In the genomic region with DNA sequence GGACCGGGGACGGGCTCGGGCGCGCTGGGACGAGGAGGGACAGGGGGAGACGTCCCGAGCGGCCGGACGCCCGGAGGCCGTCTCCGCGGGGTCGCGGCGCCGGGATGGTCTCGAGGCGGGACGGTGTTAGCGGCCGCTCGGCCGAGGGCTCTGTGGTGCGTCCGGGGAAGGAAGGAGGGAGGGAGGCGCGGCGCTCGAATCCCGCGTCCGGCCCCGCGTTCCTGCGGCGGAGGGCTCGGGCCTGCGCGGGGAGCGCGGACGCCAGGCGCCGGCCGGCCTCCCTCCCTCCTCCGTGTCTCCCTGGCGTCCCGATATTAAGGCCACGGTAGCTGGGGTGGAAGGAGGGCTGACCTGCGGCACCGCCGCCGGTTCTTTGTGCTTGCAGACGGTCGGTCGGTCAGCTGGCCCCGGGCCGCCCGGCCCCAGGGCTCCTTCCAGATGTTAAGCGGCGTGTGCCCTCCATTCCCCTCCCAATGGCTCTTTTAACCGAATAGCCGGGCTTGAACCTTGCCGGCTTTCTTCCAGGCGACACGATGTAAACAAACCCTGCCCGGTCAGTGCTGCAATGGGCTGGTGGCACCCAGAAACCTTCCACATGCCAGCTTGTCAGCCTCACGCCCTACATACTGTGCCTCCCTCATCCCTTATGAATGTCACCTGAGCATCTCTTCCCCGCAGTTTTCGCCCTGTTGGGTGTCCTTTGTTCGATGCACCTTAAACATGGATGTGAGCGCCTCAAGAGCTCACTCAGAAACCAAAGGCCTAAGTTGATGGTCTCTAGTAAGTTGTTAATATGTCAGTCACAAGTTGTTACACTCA, we compare ENCODE assay signal across 7 mouse cellular contexts. TPM values are rescaled to one million over a fixed set of nuclear protein-coding genes. Genes with fewer than 3 reads are reported as not detected.
DNase-seq lines count a peak whose midpoint lies in the region; ATAC-seq and TF ChIP-seq lines count a peak whose summit lies in the region.

No protein-coding gene starts in this region.

- CTCF ChIA-PET in Patski (lab: Charles Lee) = interaction anchor here (0.8 to 2.8 kb wide), 4 partner anchors 14 to 201 kb away, joined by 3 to 5 read pairs (median 3); no protein-coding TSS in a partner anchor

- POLR2A ChIA-PET in Patski (lab: Charles Lee) = interaction anchor here (0.6 to 1.1 kb wide), 6 partner anchors 8 to 230 kb away, joined by 3 to 4 read pairs (median 3); no protein-coding TSS in a partner anchor

- peak overlapping the region; percentile 99 for H3K9ac ChIP-seq in embryonic facial prominence, embryonic 13.5 days
- H3K9ac ChIP-seq in heart, embryonic 11.5 days (ENCODE audit: low read depth, low read length) = peak overlapping the region; percentile 97
- H3K9ac ChIP-seq in neural tube, embryonic 13.5 days = peak overlapping the region; percentile 92

- no peaks in the 10 kb centered on the region for H3K9me3 ChIP-seq in embryonic facial prominence, embryonic 13.5 days
- H3K9me3 ChIP-seq in heart, embryonic 11.5 days (replicated peaks; ENCODE audit: control insufficient read depth, low read length) = no peaks in the 10 kb centered on the region
- H3K9me3 ChIP-seq in neural tube, embryonic 13.5 days = no peaks in the 10 kb centered on the region

- H3K27me3 ChIP-seq in Patski = no peaks in the 10 kb centered on the region
- H3K27me3 ChIP-seq in embryonic facial prominence, embryonic 13.5 days = no peaks in the 10 kb centered on the region
- H3K27me3 ChIP-seq in heart, embryonic 11.5 days (ENCODE audit: control insufficient read depth, insufficient read depth, low read length) = no peaks in the 10 kb centered on the region
- H3K27me3 ChIP-seq in neural tube, embryonic 13.5 days = no peaks in the 10 kb centered on the region

- peak overlapping the region; percentile 69 for H3K4me2 ChIP-seq in embryonic facial prominence, embryonic 13.5 days
- peak overlapping the region; percentile 81 for H3K4me2 ChIP-seq in heart, embryonic 11.5 days
- peak overlapping the region; percentile 76 for H3K4me2 ChIP-seq in neural tube, embryonic 13.5 days

- in situ Hi-C loops in Patski (cut with MboI; ENCODE audit: low pct_unique_long_range_greater_than_20kb) = loop anchor here (10.0 kb wide), 1 partner anchor 189 kb away; a partner anchor contains a TSS

- H3K36me3 ChIP-seq in embryonic facial prominence, embryonic 13.5 days = no peaks in the 10 kb centered on the region
- no peaks in the 10 kb centered on the region for H3K36me3 ChIP-seq in heart, embryonic 11.5 days (ENCODE audit: control insufficient read depth, insufficient read depth, low read length)
- H3K36me3 ChIP-seq in neural tube, embryonic 13.5 days = no peaks in the 10 kb centered on the region

- H3K4me3 ChIP-seq in embryonic facial prominence, embryonic 13.5 days = peak overlapping the region; percentile 98
- peak overlapping the region; percentile 96 for H3K4me3 ChIP-seq in heart, embryonic 11.5 days (ENCODE audit: low read depth, low read length)
- H3K4me3 ChIP-seq in neural tube, embryonic 13.5 days = peak overlapping the region; percentile 83

- peak overlapping the region; percentile 96 for H3K27ac ChIP-seq in embryonic facial prominence, embryonic 13.5 days
- peak overlapping the region; percentile 88 for H3K27ac ChIP-seq in heart, embryonic 11.5 days (ENCODE audit: low read depth, low read length)
- peak overlapping the region; percentile 95 for H3K27ac ChIP-seq in neural tube, embryonic 13.5 days (replicated peaks)

- peak; percentile 49 for ATAC-seq in Patski
- peak; percentile 79 for ATAC-seq in embryonic facial prominence, embryonic 13.5 days (ENCODE audit: insufficient number of reproducible peaks, insufficient read depth, low FRiP score, low TSS enrichment, low read depth)
- ATAC-seq in heart, embryonic 11.5 days (replicated peaks; ENCODE audit: insufficient number of reproducible peaks, low FRiP score, low TSS enrichment) = peak; percentile 79
- peak; percentile 90 for ATAC-seq in neural tube, embryonic 13.5 days (ENCODE audit: low read depth)

- H3K4me1 ChIP-seq in embryonic facial prominence, embryonic 13.5 days = 0 out of 2 replicates have a peak, but pooled peaks cover 2% of the 10 kb centered on the region
- no peaks in the 10 kb centered on the region for H3K4me1 ChIP-seq in heart, embryonic 11.5 days (ENCODE audit: control insufficient read depth, insufficient read depth, low read length)
- peaks cover 18% of the 10 kb centered on the region for H3K4me1 ChIP-seq in neural tube, embryonic 13.5 days (replicated peaks)

- WGBS in embryonic facial prominence, embryonic 13.5 days = under 1% methylated on average over 75 of the region's 75 CpGs
- WGBS in heart, embryonic 11.5 days (ENCODE audit: insufficient replicate concordance) = under 1% methylated on average over 65 of the region's 75 CpGs
- under 1% methylated on average over 75 of the region's 75 CpGs for WGBS in neural tube, embryonic 13.5 days

- TF ChIP-seq CTCF in Patski (IDR thresholded peaks at IDR 0.05) = no peak

- peak; percentile 16 for DNase-seq in CD8-positive naive resting alpha-beta T cell, adult 2 months (ENCODE audit: low read depth in 2 of 2, low spot score in 2 of 2)
- DNase-seq in Patski (ENCODE audit: low read depth, low spot score) = no peak
- DNase-seq in kidney, postnatal 10 days = peak; percentile 53
- DNase-seq in lung, adult 18-20 months = peak; percentile 50 to 53

RNA-seq across cellular contexts. Expression of a gene that starts 0.9 kb away (rescaled TPM):
- 149 TPM for polyA plus RNA-seq in Patski (2021)
- polyA plus RNA-seq in embryonic facial prominence, embryonic 13.5 days (2015; fragmentation: Nextera tagmentation; extraction: Ambion mirVana) = 91.9 and 95.2 TPM in 2 replicates
- polyA plus RNA-seq in heart, embryonic 11.5 days (2014; fragmentation: Nextera tagmentation; extraction: Ambion mirVana) = 60.6 and 75.0 TPM in 2 replicates
- 90.5 and 91.9 TPM in 2 replicates for polyA plus RNA-seq in neural tube, embryonic 13.5 days (2015; fragmentation: Nextera tagmentation; extraction: Ambion mirVana)

RNA-seq across cellular contexts. Expression of a gene that starts 47.5 kb away (rescaled TPM):
- not detected for polyA plus RNA-seq in Patski (2021)
- polyA plus RNA-seq in embryonic facial prominence, embryonic 13.5 days (2015; fragmentation: Nextera tagmentation; extraction: Ambion mirVana) = not detected in 2 replicates
- not detected in 2 replicates for polyA plus RNA-seq in heart, embryonic 11.5 days (2014; fragmentation: Nextera tagmentation; extraction: Ambion mirVana)
- polyA plus RNA-seq in neural tube, embryonic 13.5 days (2015; fragmentation: Nextera tagmentation; extraction: Ambion mirVana) = not detected in 2 replicates
